In the genomic region with DNA sequence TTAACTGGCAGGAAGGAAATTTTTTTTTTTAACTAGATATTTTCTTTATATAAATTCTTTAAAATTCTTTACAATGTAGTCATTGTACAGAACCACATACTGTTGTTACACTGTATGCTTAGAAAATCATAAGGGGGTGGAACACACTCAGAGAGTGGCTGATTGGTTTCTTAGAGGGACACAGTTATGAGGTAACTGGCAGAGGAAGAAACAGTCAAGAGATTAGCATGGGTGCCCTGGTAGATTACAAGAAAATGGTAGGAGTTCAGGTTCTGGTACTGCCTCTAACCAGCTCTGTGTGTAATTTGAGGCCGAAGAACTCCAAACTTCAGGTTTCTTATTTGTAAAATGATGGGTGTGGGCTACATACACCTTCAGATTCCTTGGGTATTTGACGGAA, we compare ENCODE assay signal across 16 mouse cellular contexts. TPM values are rescaled to one million over a fixed set of nuclear protein-coding genes. Genes with fewer than 3 reads are reported as not detected.
DNase-seq lines count a peak whose midpoint lies in the region; ATAC-seq and TF ChIP-seq lines count a peak whose summit lies in the region.
"Had no signal": no experiment of that assay in that cellular context is flagged by ENCODE, and none has a peak within 500 bp of the region (broad histone marks: within the 10 kb centered on the region; RNA-seq: fewer than 3 reads in every experiment).

No protein-coding gene starts in this region.

- no peaks in the 10 kb centered on the region for H3K9me3 ChIP-seq in heart, embryonic 14.5 days (ENCODE audit: control insufficient read depth, low read length)
- no peaks in the 10 kb centered on the region for H3K9me3 ChIP-seq in G1E (replicated peaks)
- no peaks in the 10 kb centered on the region for H3K9me3 ChIP-seq in liver, embryonic 15.5 days (replicated peaks)
- no peaks in the 10 kb centered on the region for H3K9me3 ChIP-seq in midbrain, postnatal 0 days (ENCODE audit: low read length)
- H3K9me3 ChIP-seq: embryonic facial prominence, embryonic 15.5 days; forebrain, embryonic 15.5 days; heart, embryonic 10.5 days; neural tube, embryonic 13.5 days had no signal

- DNase-seq in heart, adult 9 months (ENCODE audit: low spot score in 2 of 2) = no peak
- DNase-seq in G1E (ENCODE audit: low spot score) = no peak
- DNase-seq in c-Kit-positive CD71-positive TER-119-positive erythroid progenitor cells, embryonic 14.5 days (ENCODE audit: low spot score) = peak; percentile 55
- DNase-seq in midbrain, postnatal 0 days (ENCODE audit: low spot score) = no peak
- DNase-seq in left cerebral cortex, adult 18-20 months (ENCODE audit: low spot score in 2 of 2) = no peak
- DNase-seq: cerebellum, adult 8-10 months; heart, postnatal 4 days; kidney, postnatal 25 days; retina, postnatal 1 day had no signal

- H3K4me1 ChIP-seq in heart, embryonic 14.5 days (ENCODE audit: control insufficient read depth in 2 of 2, insufficient read depth in 2 of 2, low read length in 2 of 2) = peaks cover 6 to 42% of the 10 kb centered on the region in 2 experiments
- H3K4me1 ChIP-seq in G1E (ENCODE audit: insufficient read depth, low read depth, low read length) = peaks cover 70% of the 10 kb centered on the region
- peaks cover 76% of the 10 kb centered on the region for H3K4me1 ChIP-seq in liver, embryonic 15.5 days (replicated peaks)
- H3K4me1 ChIP-seq in midbrain, postnatal 0 days (ENCODE audit: insufficient read depth, low read length) = peaks cover 6% of the 10 kb centered on the region; the same call in 1 of the 2 replicates

- WGBS in heart, embryonic 14.5 days = 91% methylated on average over 2 of the region's 2 CpGs
- 58% methylated on average over 2 of the region's 2 CpGs for WGBS in liver, embryonic 15.5 days (ENCODE audit: insufficient replicate concordance)
- WGBS in midbrain, postnatal 0 days = 95% methylated on average over 2 of the region's 2 CpGs

- H3K4me3 ChIP-seq in heart, embryonic 14.5 days (ENCODE audit: control insufficient read depth in 1 of 2, insufficient read depth in 1 of 2, low read depth in 1 of 2, low read length in 2 of 2) = no peak overlapping the region
- H3K4me3 ChIP-seq in G1E (ENCODE audit: low read depth, low read length) = peak overlapping the region; percentile 99
- peak overlapping the region; percentile 95 for H3K4me3 ChIP-seq in liver, embryonic 15.5 days (replicated peaks)
- no peak overlapping the region for H3K4me3 ChIP-seq in midbrain, postnatal 0 days (ENCODE audit: low read depth, low read length)
- H3K4me3 ChIP-seq: forebrain, embryonic 15.5 days had no signal

- H3K36me3 ChIP-seq in heart, embryonic 14.5 days (ENCODE audit: control insufficient read depth, insufficient read depth, low read length) = peaks cover 21% of the 10 kb centered on the region
- peaks cover 47% of the 10 kb centered on the region for H3K36me3 ChIP-seq in G1E (replicated peaks)
- peaks cover 26% of the 10 kb centered on the region for H3K36me3 ChIP-seq in liver, embryonic 15.5 days (replicated peaks)
- H3K36me3 ChIP-seq in midbrain, postnatal 0 days (ENCODE audit: insufficient read depth, low read length) = no peaks in the 10 kb centered on the region
- H3K36me3 ChIP-seq: embryonic facial prominence, embryonic 15.5 days; forebrain, embryonic 15.5 days had no signal

- H3K4me2 ChIP-seq in heart, embryonic 14.5 days (ENCODE audit: low read length) = 0 out of 2 replicates have a peak overlapping the region, but pooled peaks have one; percentile 83
- peak overlapping the region; percentile 77 for H3K4me2 ChIP-seq in liver, embryonic 15.5 days
- no peak overlapping the region for H3K4me2 ChIP-seq in midbrain, postnatal 0 days (ENCODE audit: low read depth, low read length, poor library complexity, severe bottlenecking)
- H3K4me2 ChIP-seq: forebrain, embryonic 15.5 days had no signal

- TF ChIP-seq CTCF in G1E (IDR thresholded peaks at IDR 0.05; ENCODE audit: low read depth, low read length) = no peak
- no peak for TF ChIP-seq CTCF in midbrain, postnatal 0 days (IDR thresholded peaks at IDR 0.05)

- no peak overlapping the region for H3K9ac ChIP-seq in heart, embryonic 14.5 days (ENCODE audit: low read length)
- H3K9ac ChIP-seq in liver, embryonic 15.5 days = peak overlapping the region; percentile 96
- H3K9ac ChIP-seq in midbrain, postnatal 0 days (replicated peaks; ENCODE audit: low read length, poor library complexity, severe bottlenecking) = no peak overlapping the region
- H3K9ac ChIP-seq: embryonic facial prominence, embryonic 15.5 days; forebrain, embryonic 15.5 days had no signal

- H3K27me3 ChIP-seq in heart, embryonic 14.5 days (ENCODE audit: control insufficient read depth, insufficient read depth, low read length) = no peaks in the 10 kb centered on the region
- H3K27me3 ChIP-seq in G1E (ENCODE audit: insufficient read depth, low read length) = no peaks in the 10 kb centered on the region
- no peaks in the 10 kb centered on the region for H3K27me3 ChIP-seq in liver, embryonic 15.5 days
- no peaks in the 10 kb centered on the region for H3K27me3 ChIP-seq in midbrain, postnatal 0 days (ENCODE audit: insufficient read depth, low read length)
- H3K27me3 ChIP-seq: embryonic facial prominence, embryonic 15.5 days; forebrain, embryonic 15.5 days; neural tube, embryonic 13.5 days had no signal

- ATAC-seq in heart, embryonic 14.5 days (ENCODE audit: insufficient number of reproducible peaks, insufficient read depth, low FRiP score, low read depth) = no peak
- no peak for ATAC-seq in G1E (ENCODE audit: extremely low read depth, insufficient number of reproducible peaks, low FRiP score, poor library complexity, severe bottlenecking)
- peak; percentile 22; the same call in 1 of the 2 replicates for ATAC-seq in liver, embryonic 15.5 days (ENCODE audit: insufficient read depth)
- ATAC-seq in frontal cortex, adult (ENCODE audit: low TSS enrichment) = no peak
- no peak for ATAC-seq in midbrain, postnatal 0 days (ENCODE audit: low FRiP score)
- ATAC-seq: forebrain, embryonic 15.5 days had no signal

- no peak overlapping the region for H3K27ac ChIP-seq in heart, embryonic 14.5 days (replicated peaks in 1 of 2; ENCODE audit: control insufficient read depth in 1 of 2, insufficient read depth in 1 of 2, low read depth in 2 of 2, low read length in 2 of 2)
- H3K27ac ChIP-seq in liver, embryonic 15.5 days (replicated peaks) = peak overlapping the region; percentile 87
- H3K27ac ChIP-seq in midbrain, postnatal 0 days (ENCODE audit: low read depth, low read length) = no peak overlapping the region
- H3K27ac ChIP-seq: embryonic facial prominence, embryonic 15.5 days; forebrain, embryonic 15.5 days; neural tube, embryonic 13.5 days had no signal

RNA-seq across cellular contexts. Expression of gene Clint1, which starts 2.1 kb away (rescaled TPM):
- polyA plus RNA-seq in heart, embryonic 14.5 days (2014; fragmentation: Nextera tagmentation; extraction: Ambion mirVana) = 47.3 and 48.7 TPM in 2 replicates
- total RNA-seq in G1E (2014; fragmentation: Nextera tagmentation) (386 and 420 TPM in 2 replicates), G1E (2017) (224 and 259 TPM in 2 replicates)
- 107 and 112 TPM in 2 replicates for polyA plus RNA-seq in G1E (2012)
- 53.8 and 62.1 TPM in 2 replicates for polyA plus RNA-seq in liver, embryonic 15.5 days (2015; fragmentation: Nextera tagmentation; extraction: Ambion mirVana)
- total RNA-seq in midbrain, postnatal 0 days (2014; rRNA removed) = 32.7 and 34.5 TPM in 2 replicates
- 25.4 and 27.6 TPM in 2 replicates for polyA plus RNA-seq in midbrain, postnatal 0 days (2015; fragmentation: Nextera tagmentation; extraction: Ambion mirVana)
- 10 to 100 TPM; 51.7 to 56.8 TPM for total RNA-seq in left cerebral cortex, adult 18-20 months (2021)

Comparison
In these comparisons a context has a peak if more than half of its experiments do, and no peak if none do; other contexts are left out.
1. H3K4me3 ChIP-seq: peak in G1E (single experiment) and liver, embryonic 15.5 days (single experiment); none in heart, embryonic 14.5 days (0 of 2) and midbrain, postnatal 0 days (single experiment).